Mouse (Mus musculus): ENCODE data around the gene Aamp. TPM values are rescaled to one million over a fixed set of nuclear protein-coding genes. Genes with fewer than 3 reads are reported as not detected.
"Not testable (repeated sequence)": the region's sequence is repeated elsewhere in the genome, so short reads cannot be mapped to it uniquely, and the experiment has no call there.

The Aamp gene
- polyA plus RNA-seq, 1 experiment from 2014 or later: 211 TPM

DNA sequence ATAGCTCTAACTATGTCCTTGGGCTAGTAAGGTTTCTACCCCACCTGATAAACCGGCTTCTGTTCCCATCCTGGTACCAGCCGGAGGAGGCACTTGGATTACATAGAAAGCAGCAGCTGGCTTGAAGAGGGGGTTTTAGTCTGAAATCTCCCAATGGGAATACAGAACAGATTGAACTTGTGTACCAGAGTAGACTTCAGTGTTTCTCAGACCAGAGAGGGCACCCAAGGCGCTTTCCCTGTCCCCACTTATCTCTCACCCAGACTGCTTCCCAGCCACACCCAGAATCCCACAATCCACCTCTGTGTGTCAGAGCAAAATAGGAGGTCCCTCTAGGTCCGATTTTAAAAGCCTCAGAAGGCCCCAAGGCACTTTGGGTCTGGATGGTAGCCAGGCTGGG lies 3.8 kb upstream of the Aamp start:
- no peak overlapping the region for H3K4me3 ChIP-seq
- H3K27me3 ChIP-seq: no peaks in the 10 kb centered on the region
- H3K27ac ChIP-seq (replicated peaks): no peak overlapping the region
- no peak for ATAC-seq (replicated peaks)
- H3K4me2 ChIP-seq (replicated peaks): no peak overlapping the region
- no peaks in the 10 kb centered on the region; the same call in 1 of the 2 replicates for H3K36me3 ChIP-seq
- peaks cover 24% of the 10 kb centered on the region for H3K4me1 ChIP-seq
- H3K9me3 ChIP-seq: no peaks in the 10 kb centered on the region
- no peak overlapping the region for H3K9ac ChIP-seq (replicated peaks)
- WGBS: 81% methylated on average over 4 of the region's 4 CpGs

DNA sequence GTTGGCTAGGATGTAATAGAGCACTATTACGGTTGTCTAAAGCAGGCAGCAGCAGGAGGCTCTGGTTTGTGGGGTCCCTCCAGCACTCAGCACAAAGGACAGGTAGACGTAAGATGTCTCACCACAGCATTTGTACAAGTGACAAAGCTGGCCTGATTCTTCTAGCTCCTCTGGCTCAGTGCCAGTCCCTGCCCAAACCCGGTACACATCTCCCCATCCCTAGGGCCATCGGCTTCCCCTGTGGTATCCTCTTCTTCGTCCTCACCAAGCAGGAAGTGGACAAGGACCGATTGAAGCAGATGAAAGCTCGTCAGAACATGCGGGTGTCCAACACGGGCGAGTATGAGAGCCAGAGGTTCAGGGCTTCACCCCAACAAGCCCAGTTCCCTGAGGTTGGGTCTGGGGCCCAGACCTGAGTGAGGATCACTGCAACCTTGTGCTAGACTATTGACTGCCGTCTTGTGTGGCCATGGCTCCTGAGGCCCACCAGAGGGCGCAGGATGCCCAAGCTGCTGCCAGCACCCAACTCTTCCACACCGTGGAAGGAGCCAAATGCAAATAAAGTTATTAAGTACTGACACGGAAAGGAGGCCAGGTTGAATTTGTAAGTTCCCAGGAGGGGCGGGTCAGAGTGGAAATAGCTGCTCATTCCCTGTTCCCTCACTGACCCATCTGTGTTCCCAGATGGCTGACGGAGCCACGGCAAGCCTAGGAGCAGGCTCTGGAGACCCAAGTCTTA lies 2.5 kb upstream of the Aamp start:
- H3K4me2 ChIP-seq (replicated peaks); H3K36me3 ChIP-seq; H3K4me3 ChIP-seq; H3K9me3 ChIP-seq; H3K27me3 ChIP-seq; H3K27ac ChIP-seq (replicated peaks); H3K9ac ChIP-seq (replicated peaks); ATAC-seq (replicated peaks): not testable (repeated sequence)
- peaks cover 31% of the 10 kb centered on the region for H3K4me1 ChIP-seq
- WGBS: 60% methylated on average over 15 of the region's 17 CpGs

DNA sequence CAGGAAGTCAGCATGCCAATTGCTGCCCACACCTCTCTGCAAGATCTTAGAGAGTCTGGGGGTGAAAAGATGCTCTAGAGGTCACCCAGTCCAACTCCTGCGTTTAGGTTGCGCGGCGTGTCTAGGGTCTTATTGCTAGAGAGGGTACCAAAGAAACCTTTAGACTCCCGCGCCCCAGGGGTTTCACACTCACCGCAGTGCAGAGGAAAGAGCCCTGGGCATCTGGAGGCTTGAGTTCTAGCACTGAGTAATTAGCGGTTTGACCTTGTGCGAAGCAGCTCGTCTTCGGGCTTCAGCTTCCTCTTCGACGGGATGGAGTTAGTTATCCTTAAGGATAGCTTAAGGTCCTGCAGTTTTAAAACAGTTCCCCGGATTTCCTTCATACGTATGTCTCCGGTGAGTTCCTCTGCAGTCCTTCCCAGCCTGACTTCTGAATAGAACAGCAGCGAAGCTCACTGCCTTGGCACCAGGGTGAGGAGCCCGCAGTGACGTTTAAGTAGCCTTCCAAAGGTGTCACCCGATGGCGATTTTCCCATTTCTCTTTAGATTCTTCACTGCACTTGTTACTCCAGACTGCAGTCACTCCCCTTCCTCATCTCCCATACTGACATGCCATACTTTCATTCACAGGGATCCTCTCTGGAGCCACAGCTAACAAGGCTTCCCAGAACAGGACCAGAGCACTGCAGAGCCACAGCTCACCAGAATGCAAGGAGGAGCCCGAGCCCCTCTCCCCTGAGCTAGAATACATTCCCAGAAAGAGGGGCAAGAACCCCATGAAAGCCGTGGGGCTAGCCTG lies 873 bp upstream of the Aamp start:
- no peak overlapping the region for H3K27ac ChIP-seq (replicated peaks)
- H3K9ac ChIP-seq (replicated peaks): peak overlapping the region; percentile 65
- WGBS: 4% methylated on average over 23 of the region's 23 CpGs
- ATAC-seq (replicated peaks): no peak
- peaks cover 31% of the 10 kb centered on the region for H3K4me1 ChIP-seq
- H3K36me3 ChIP-seq: peaks cover 23% of the 10 kb centered on the region
- H3K4me2 ChIP-seq (replicated peaks): peak overlapping the region; percentile 61
- H3K27me3 ChIP-seq: no peaks in the 10 kb centered on the region
- peak overlapping the region; percentile 90 for H3K4me3 ChIP-seq
- H3K9me3 ChIP-seq: no peaks in the 10 kb centered on the region

- peaks cover 35% of the 10 kb centered on the region for H3K36me3 ChIP-seq
- peak overlapping the region; percentile 62 for H3K4me2 ChIP-seq (replicated peaks)
- peak; percentile 35 for ATAC-seq (replicated peaks)
- H3K4me1 ChIP-seq: peaks cover 26% of the 10 kb centered on the region
- H3K9me3 ChIP-seq: no peaks in the 10 kb centered on the region
- H3K4me3 ChIP-seq: peak overlapping the region; percentile 90
- H3K27ac ChIP-seq (replicated peaks): peak overlapping the region; percentile 76
- peak overlapping the region; percentile 84 for H3K9ac ChIP-seq (replicated peaks)
- no peaks in the 10 kb centered on the region for H3K27me3 ChIP-seq
- WGBS: 16% methylated on average over 15 of the region's 15 CpGs
Observed at GRCm38 (mm10) chr1:74283686-74284463, 663 bp downstream of the Aamp start.

GRCm38 (mm10) chr1:74282896-74283625 lies 1.5 kb downstream of the Aamp start:
- Histone ChIP-seq H3K4me1 (peaks cover 26% of the 10 kb centered on the region), H3K4me3 (no peak overlapping the region), H3K36me3 (peaks cover 35% of the 10 kb centered on the region), H3K27ac (replicated peaks) (no peak overlapping the region), H3K4me2 (replicated peaks) (peak overlapping the region; percentile 62; the same call in 1 of the 2 replicates), H3K9ac (replicated peaks) (no peak overlapping the region), H3K27me3 (no peaks in the 10 kb centered on the region), H3K9me3 (no peaks in the 10 kb centered on the region)
- no peak for ATAC-seq (replicated peaks)
- 84% methylated on average over 10 of the region's 10 CpGs for WGBS

DNA sequence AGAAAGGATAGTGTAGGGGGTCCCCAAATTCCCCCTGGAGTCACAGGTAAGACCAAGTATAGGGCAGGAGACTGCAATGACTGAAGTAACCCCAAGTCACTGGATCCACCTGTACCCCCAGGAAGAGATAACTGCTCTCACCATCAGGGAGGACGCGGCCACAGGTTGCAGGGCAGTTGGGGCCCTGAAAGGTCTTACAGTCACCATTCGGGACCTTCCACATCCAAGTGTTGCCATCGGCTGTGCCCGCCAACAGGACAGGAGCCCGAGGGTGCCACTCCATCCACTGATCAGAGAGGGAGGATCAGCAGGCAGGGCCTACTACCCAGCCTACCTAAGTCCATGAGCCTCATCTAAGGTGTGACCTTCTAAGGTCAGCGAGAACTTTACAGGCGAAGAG lies 2.7 kb downstream of the Aamp start:
- no peak for ATAC-seq (replicated peaks)
- Histone ChIP-seq H3K4me3 (no peak overlapping the region), H3K4me1 (peaks cover 23% of the 10 kb centered on the region), H3K27me3 (no peaks in the 10 kb centered on the region), H3K36me3 (peaks cover 35% of the 10 kb centered on the region), H3K4me2 (replicated peaks) (no peak overlapping the region), H3K9ac (replicated peaks) (no peak overlapping the region), H3K27ac (replicated peaks) (no peak overlapping the region), H3K9me3 (no peaks in the 10 kb centered on the region)
- WGBS: 96% methylated on average over 8 of the region's 8 CpGs

GRCm38 (mm10) chr1:74281372-74281771 lies 3.2 kb downstream of the Aamp start:
- Histone ChIP-seq H3K27ac (replicated peaks) (no peak overlapping the region), H3K9me3 (no peaks in the 10 kb centered on the region), H3K27me3 (no peaks in the 10 kb centered on the region), H3K9ac (replicated peaks) (no peak overlapping the region), H3K4me3 (no peak overlapping the region), H3K4me1 (peaks cover 23% of the 10 kb centered on the region), H3K36me3 (peaks cover 35% of the 10 kb centered on the region), H3K4me2 (replicated peaks) (no peak overlapping the region)
- WGBS: 98% methylated on average over 2 of the region's 2 CpGs
- no peak for ATAC-seq (replicated peaks)

GRCm38 (mm10) chr1:74280591-74281325 lies 3.8 kb downstream of the Aamp start:
- 94% methylated on average over 14 of the region's 14 CpGs for WGBS
- Histone ChIP-seq H3K4me3 (no peak overlapping the region), H3K36me3 (peaks cover 35% of the 10 kb centered on the region)

GRCm38 (mm10) chr1:74278988-74279387 lies 5.5 kb downstream of the Aamp start:
- no peaks in the 10 kb centered on the region for H3K9me3 ChIP-seq
- H3K36me3 ChIP-seq: peaks cover 35% of the 10 kb centered on the region
- H3K4me1 ChIP-seq: peaks cover 13% of the 10 kb centered on the region
- H3K27me3 ChIP-seq: no peaks in the 10 kb centered on the region
- no peak for ATAC-seq (replicated peaks)
- H3K4me2 ChIP-seq (replicated peaks): no peak overlapping the region
- 91% methylated on average over 11 of the region's 11 CpGs for WGBS
- H3K9ac ChIP-seq (replicated peaks): no peak overlapping the region
- H3K27ac ChIP-seq (replicated peaks): no peak overlapping the region
- no peak overlapping the region for H3K4me3 ChIP-seq

More at GRCm38 (mm10) chr1:74280591-74281325, 3.8 kb downstream of the Aamp start:
- no peaks in the 10 kb centered on the region for H3K27me3 ChIP-seq
- H3K9ac ChIP-seq (replicated peaks): no peak overlapping the region
- H3K4me1 ChIP-seq: peaks cover 18% of the 10 kb centered on the region
- no peak for ATAC-seq (replicated peaks)
- H3K9me3 ChIP-seq: no peaks in the 10 kb centered on the region
- no peak overlapping the region for H3K4me2 ChIP-seq (replicated peaks)
- no peak overlapping the region for H3K27ac ChIP-seq (replicated peaks)

- H3K9ac ChIP-seq (replicated peaks): no peak within 1 kb of the TSS
- H3K4me2 ChIP-seq (replicated peaks): no peak within 1 kb of the TSS
- H3K4me1 ChIP-seq: peaks cover 9% of the 10 kb centered on the region
- no peak within 1 kb of the TSS for H3K27ac ChIP-seq (replicated peaks)
- H3K36me3 ChIP-seq: peaks cover 35% of the 10 kb centered on the region
- H3K4me3 ChIP-seq: no peak within 1 kb of the TSS
- no peaks in the 10 kb centered on the region for H3K9me3 ChIP-seq
- no peak for ATAC-seq (replicated peaks)
- H3K27me3 ChIP-seq: no peaks in the 10 kb centered on the region
- WGBS: 91% methylated on average over 10 of the region's 10 CpGs
Observed at GRCm38 (mm10) chr1:74278538-74278937, 6.0 kb downstream of the Aamp start, which contains the start of gene Gpbar1. TSS of gene Gpbar1 (plus strand) at chr1:74278550.

All from forebrain, embryonic 15.5 days (tissue).